Mouse (Mus musculus): ENCODE measurements around the gene Syngr3. TPM values are rescaled to one million over a fixed set of nuclear protein-coding genes. Genes with fewer than 3 reads are reported as not detected.

Syngr3 gene
- 0.11 TPM for polyA plus RNA-seq (2014; fragmentation: Illumina TruSeq; extraction: RNeasy Lipid Tissue Mini Kit (QIAGEN cat#74804); ENCODE audit: low read depth, low replicate concordance)

GRCm38 (mm10) chr17:24689251-24690081 lies at the start of gene Syngr3:
Gene Syngr3, minus strand, starts transcription at chr17:24689955.

DNA sequence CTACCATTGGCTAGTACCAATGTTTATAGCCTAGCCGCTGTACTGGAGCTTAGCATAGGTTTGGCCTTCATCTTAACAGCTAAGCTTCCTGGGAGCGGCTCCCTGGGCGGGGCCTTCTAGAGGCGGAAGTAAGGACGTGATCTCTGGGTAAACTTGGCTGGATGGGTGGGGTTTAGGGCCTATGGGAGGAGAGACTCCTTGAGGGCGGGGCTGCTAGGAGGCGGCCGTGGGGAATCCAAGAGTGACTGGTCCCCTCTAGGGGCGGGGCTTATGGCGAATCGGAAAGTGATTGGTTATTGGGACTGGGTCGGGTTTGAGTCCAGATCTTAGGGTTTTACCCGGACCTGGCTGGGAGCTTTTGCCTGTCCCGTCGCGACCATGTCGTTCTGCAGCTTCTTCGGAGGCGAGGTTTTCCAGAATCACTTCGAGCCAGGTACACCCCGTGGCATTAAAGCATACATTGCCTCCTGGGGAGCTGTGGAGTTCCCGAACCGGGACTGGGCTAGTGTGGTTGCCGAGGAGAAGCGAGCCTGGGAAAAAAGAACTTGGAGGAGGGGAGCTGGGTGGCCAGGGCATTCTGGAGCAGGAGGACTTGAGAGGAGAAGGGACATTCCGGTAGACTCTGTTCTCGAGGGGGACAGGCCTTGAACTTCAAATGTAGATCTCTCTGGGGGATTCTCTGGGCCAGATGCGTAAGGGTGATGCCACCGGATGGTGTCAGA lies 46.7 kb upstream of the Syngr3 start, which contains the start of gene Msrb1:
TSS of gene Msrb1 (plus strand) at position 313 of the 722 bp plus-strand sequence.

DNA sequence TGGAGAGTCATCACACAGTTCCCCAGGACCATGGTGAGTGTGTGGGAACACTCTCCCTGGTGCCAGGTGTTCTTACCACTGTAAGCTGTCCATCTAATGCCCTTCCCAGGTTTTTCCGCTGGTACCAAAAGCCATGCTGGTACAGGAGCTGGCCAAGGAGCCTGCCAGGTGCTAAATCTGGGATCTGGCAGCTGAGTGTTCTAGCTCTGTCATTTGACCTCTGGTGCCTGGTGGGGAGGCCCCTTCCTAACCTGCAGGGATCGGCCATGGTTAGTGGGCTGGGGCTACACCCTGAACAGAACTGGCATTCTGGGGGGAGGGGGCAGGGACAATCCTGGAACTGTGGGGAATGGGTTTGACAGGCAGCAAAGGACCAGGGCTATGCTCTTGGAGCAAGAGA lies 37.9 kb upstream of the Syngr3 start, which contains the start of gene Rpl3l:
TSS of gene Rpl3l (plus strand) at position 203 of the 400 bp plus-strand sequence.

DNA sequence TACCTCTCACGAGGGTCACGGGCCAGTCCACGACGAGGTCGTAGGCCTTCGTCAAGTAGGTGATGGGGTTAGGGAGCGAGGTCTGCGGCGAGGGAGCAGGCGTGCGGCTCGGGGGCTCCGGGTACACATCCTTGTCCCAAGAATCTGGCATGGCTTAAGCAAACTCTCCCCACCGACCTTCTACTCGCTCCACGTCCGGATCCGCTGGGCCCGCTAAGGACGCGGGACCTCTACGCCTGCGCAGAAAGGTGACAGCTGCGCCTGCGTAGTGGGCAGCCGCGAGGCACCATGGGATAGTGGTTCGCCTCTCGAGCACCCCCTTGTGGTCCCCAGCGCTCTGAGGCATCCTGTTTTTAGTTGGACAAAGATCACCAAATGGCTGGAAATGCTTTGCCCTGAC lies 34.4 kb upstream of the Syngr3 start, which contains the start of gene Ndufb10:
TSS of gene Ndufb10 (minus strand) at position 295 of the 400 bp plus-strand sequence.

GRCm38 (mm10) chr17:24717943-24718342 lies 28.2 kb upstream of the Syngr3 start, which contains the start of the genes Rnf151 and Rps2:
Gene Rnf151, minus strand, starts transcription at chr17:24718063.
Gene Rps2, plus strand, starts transcription at chr17:24718116.

DNA sequence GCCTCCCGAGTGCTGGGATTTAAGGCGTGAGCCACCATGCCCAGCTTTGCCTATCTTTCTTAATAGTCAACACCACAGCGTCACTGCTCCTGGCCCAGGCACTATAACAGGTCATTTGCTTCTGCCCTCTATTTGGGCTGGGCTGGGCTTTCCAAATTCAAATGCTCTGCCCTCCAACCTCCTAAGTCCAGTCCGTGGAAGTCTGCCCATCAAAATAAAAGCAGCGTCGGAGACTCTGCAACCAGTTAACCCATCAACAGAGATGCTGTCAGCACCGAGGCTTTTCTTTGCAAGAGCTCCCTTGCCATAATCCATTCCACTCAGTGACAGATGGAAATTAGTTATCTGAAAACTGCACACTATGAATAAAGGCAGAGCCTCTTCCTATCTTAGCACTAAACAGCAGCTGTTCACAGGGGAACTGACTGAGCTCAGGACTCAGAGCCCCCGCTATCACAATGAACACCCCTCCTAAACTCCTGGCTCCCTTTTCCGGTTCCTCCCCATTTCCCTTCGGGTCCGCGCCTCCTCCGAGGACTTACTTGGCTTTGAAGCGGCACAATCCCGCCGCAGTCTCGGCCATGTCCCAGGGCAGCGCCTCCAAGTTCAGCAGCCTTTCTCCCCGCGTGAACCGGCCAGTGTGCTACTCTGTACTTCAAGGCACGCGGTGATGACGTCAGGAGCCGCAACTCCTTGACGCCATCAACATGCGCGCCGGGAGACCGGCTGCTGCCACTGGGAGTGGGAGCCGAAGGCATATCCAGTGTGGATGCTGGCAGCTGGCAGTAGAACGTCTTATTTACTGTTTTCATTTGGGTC lies 17.4 kb upstream of the Syngr3 start, which contains the start of gene Tbl3:
TSS of gene Tbl3 (minus strand) at position 679 of the 819 bp plus-strand sequence.

GRCm38 (mm10) chr17:24696011-24696697 lies 6.4 kb upstream of the Syngr3 start, which contains the start of the genes Gfer and Noxo1:
Gene Gfer, minus strand, starts transcription at chr17:24696156.
Gene Noxo1, plus strand, starts transcription at chr17:24696234.

DNA sequence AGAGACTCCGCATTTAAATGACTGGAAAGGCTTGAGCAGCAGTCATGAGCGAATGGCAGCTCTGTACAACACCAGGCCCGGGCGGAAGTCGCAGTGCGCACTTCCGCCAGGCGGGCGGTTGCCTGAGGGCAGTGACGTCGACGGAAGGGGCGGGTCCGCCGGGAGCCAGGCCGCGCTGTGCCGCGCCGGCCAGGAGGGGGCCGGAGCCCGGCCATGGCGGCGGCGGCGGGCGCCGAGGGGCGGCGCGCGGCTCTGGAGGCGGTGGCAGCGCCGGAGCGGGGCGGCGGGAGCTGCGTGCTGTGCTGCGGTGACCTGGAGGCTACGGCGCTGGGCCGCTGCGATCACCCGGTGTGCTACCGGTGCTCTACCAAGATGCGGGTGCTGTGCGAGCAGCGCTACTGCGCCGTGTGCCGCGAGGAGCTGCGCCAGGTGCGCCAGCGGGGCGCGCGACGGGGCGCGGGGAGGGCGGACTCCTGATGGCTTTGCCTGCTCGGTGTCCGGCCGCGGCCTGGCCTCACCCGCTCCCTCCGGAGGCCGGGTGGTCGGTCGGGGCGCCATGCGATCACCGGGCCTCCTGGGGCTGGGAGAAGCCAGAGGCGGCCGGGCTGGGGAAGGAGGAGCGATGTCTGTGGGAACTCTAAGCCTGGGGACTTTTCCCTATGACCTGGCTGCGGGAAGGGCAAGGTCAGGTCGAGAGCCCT lies 20.1 kb downstream of the Syngr3 start, which contains the start of gene Zfp598:
TSS of gene Zfp598 (plus strand) at position 143 of the 701 bp plus-strand sequence.

DNA sequence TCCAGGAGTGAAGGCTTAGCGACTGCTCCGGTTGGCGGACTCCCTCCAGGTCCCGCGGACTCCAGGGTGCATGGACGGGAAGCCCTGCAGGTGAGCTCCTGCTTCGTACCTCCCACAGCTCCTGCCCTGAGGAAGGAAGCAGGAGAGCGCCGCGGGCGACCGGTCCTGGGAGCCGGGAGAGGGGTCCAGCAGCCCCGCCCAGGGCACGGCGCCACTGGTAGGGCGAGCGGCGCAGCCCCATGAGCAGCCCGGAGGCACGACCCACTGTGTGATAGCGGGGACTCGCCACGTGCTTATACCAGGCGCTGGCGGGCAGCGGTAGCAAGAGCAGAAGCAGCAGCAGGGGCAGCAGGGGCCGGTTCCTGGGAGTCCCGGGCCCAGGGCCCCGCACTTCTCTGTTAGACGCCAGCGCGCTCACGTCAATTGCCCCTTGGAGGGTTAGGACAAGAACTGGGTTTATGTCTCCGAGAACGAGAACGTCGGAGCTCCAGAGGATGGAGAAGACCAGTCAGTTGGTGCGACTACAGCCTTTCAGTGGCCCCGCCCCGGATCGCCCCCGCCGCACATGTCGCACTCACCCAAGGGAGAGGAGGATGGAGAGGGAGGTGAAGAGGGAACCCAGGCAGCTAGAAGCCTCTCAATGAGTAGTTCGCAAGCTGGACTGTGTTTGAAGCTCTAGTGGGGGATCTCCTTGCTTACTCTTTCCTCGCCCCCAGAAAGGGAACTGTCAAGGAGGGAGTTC lies 31.6 kb downstream of the Syngr3 start, which contains the start of gene Npw:
TSS of gene Npw (minus strand) at position 441 of the 742 bp plus-strand sequence.

DNA sequence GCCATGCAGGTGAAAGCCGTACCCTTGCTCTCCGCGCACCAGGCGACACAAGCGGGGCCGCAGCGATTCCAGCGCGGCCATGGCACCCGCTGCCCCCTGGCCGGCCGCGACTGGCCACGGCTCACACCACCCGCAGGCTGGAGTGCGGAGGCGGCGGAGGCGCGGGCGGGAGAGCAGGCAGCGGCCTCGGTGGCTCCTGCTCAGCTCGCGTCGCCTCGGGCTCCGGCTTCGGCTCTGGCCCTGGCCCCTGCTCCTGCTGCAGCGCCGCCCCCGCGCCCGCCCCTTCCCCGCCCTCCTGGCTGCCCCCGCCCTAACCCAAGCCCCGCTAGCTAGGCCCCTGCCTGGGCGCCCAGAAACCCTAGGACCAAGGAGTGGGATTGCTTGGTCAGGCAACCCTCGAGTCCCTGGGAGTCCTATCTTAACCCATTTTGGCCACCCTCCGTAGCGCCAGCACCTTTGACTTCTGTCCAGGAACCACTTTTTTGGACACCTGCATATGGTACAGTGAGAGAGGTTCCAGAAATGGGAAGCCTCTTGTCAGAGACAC lies 39.6 kb downstream of the Syngr3 start, which contains the start of gene Slc9a3r2:
TSS of gene Slc9a3r2 (minus strand) at position 258 of the 547 bp plus-strand sequence.

Other genes starting within 250 kb of the Syngr3 start
- 0.62 TPM for gene Dnase1l2, start 246.8 kb downstream of the Syngr3 start, polyA plus RNA-seq (2014; fragmentation: Illumina TruSeq; extraction: RNeasy Lipid Tissue Mini Kit (QIAGEN cat#74804); ENCODE audit: low read depth, low replicate concordance)
- gene E4f1, start 219.6 kb downstream of the Syngr3 start, polyA plus RNA-seq (2014; fragmentation: Illumina TruSeq; extraction: RNeasy Lipid Tissue Mini Kit (QIAGEN cat#74804); ENCODE audit: low read depth, low replicate concordance), result 2.4 TPM
- 71.1 TPM for gene Pgp, start 219.6 kb downstream of the Syngr3 start, polyA plus RNA-seq (2014; fragmentation: Illumina TruSeq; extraction: RNeasy Lipid Tissue Mini Kit (QIAGEN cat#74804); ENCODE audit: low read depth, low replicate concordance)
- not detected for gene Bricd5, start 216.1 kb downstream of the Syngr3 start, polyA plus RNA-seq (2014; fragmentation: Illumina TruSeq; extraction: RNeasy Lipid Tissue Mini Kit (QIAGEN cat#74804); ENCODE audit: low read depth, low replicate concordance)
- gene Mlst8, start 210.9 kb downstream of the Syngr3 start, polyA plus RNA-seq (2014; fragmentation: Illumina TruSeq; extraction: RNeasy Lipid Tissue Mini Kit (QIAGEN cat#74804); ENCODE audit: low read depth, low replicate concordance), result 2.2 TPM
- 0.97 TPM for gene Caskin1, start 201.4 kb downstream of the Syngr3 start, polyA plus RNA-seq (2014; fragmentation: Illumina TruSeq; extraction: RNeasy Lipid Tissue Mini Kit (QIAGEN cat#74804); ENCODE audit: low read depth, low replicate concordance)
- gene Traf7, start 162.0 kb downstream of the Syngr3 start, polyA plus RNA-seq (2014; fragmentation: Illumina TruSeq; extraction: RNeasy Lipid Tissue Mini Kit (QIAGEN cat#74804); ENCODE audit: low read depth, low replicate concordance), result 5.8 TPM
- 0.57 TPM for gene Rab26, start 155.7 kb downstream of the Syngr3 start, polyA plus RNA-seq (2014; fragmentation: Illumina TruSeq; extraction: RNeasy Lipid Tissue Mini Kit (QIAGEN cat#74804); ENCODE audit: low read depth, low replicate concordance)
- 1.9 TPM for gene Pkd1, start 140.1 kb downstream of the Syngr3 start, polyA plus RNA-seq (2014; fragmentation: Illumina TruSeq; extraction: RNeasy Lipid Tissue Mini Kit (QIAGEN cat#74804); ENCODE audit: low read depth, low replicate concordance)
- 5.8 TPM for gene Tsc2, start 57.3 kb downstream of the Syngr3 start, polyA plus RNA-seq (2014; fragmentation: Illumina TruSeq; extraction: RNeasy Lipid Tissue Mini Kit (QIAGEN cat#74804); ENCODE audit: low read depth, low replicate concordance)
- 0.10 TPM for gene Nthl1, start 57.3 kb downstream of the Syngr3 start, polyA plus RNA-seq (2014; fragmentation: Illumina TruSeq; extraction: RNeasy Lipid Tissue Mini Kit (QIAGEN cat#74804); ENCODE audit: low read depth, low replicate concordance)
- gene Slc9a3r2, start 39.6 kb downstream of the Syngr3 start, polyA plus RNA-seq (2014; fragmentation: Illumina TruSeq; extraction: RNeasy Lipid Tissue Mini Kit (QIAGEN cat#74804); ENCODE audit: low read depth, low replicate concordance), result 0.57 TPM
- not detected for gene Npw, start 31.5 kb downstream of the Syngr3 start, polyA plus RNA-seq (2014; fragmentation: Illumina TruSeq; extraction: RNeasy Lipid Tissue Mini Kit (QIAGEN cat#74804); ENCODE audit: low read depth, low replicate concordance)
- 1.4 TPM for gene Zfp598, start 20.3 kb downstream of the Syngr3 start, polyA plus RNA-seq (2014; fragmentation: Illumina TruSeq; extraction: RNeasy Lipid Tissue Mini Kit (QIAGEN cat#74804); ENCODE audit: low read depth, low replicate concordance)
- 29.2 TPM for gene Gfer, start 6.2 kb upstream of the Syngr3 start, polyA plus RNA-seq (2014; fragmentation: Illumina TruSeq; extraction: RNeasy Lipid Tissue Mini Kit (QIAGEN cat#74804); ENCODE audit: low read depth, low replicate concordance)
- 12.7 TPM for gene Noxo1, start 6.3 kb upstream of the Syngr3 start, polyA plus RNA-seq (2014; fragmentation: Illumina TruSeq; extraction: RNeasy Lipid Tissue Mini Kit (QIAGEN cat#74804); ENCODE audit: low read depth, low replicate concordance)
- 0.29 TPM for gene Tbl3, start 17.7 kb upstream of the Syngr3 start, polyA plus RNA-seq (2014; fragmentation: Illumina TruSeq; extraction: RNeasy Lipid Tissue Mini Kit (QIAGEN cat#74804); ENCODE audit: low read depth, low replicate concordance)
- 46.8 TPM for gene Rnf151, start 28.1 kb upstream of the Syngr3 start, polyA plus RNA-seq (2014; fragmentation: Illumina TruSeq; extraction: RNeasy Lipid Tissue Mini Kit (QIAGEN cat#74804); ENCODE audit: low read depth, low replicate concordance)
- 129 TPM for gene Rps2, start 28.2 kb upstream of the Syngr3 start, polyA plus RNA-seq (2014; fragmentation: Illumina TruSeq; extraction: RNeasy Lipid Tissue Mini Kit (QIAGEN cat#74804); ENCODE audit: low read depth, low replicate concordance)
- 69.2 TPM for gene Ndufb10, start 34.5 kb upstream of the Syngr3 start, polyA plus RNA-seq (2014; fragmentation: Illumina TruSeq; extraction: RNeasy Lipid Tissue Mini Kit (QIAGEN cat#74804); ENCODE audit: low read depth, low replicate concordance)
- gene Rpl3l, start 37.9 kb upstream of the Syngr3 start, polyA plus RNA-seq (2014; fragmentation: Illumina TruSeq; extraction: RNeasy Lipid Tissue Mini Kit (QIAGEN cat#74804); ENCODE audit: low read depth, low replicate concordance), result not detected
- gene Msrb1, start 46.7 kb upstream of the Syngr3 start, polyA plus RNA-seq (2014; fragmentation: Illumina TruSeq; extraction: RNeasy Lipid Tissue Mini Kit (QIAGEN cat#74804); ENCODE audit: low read depth, low replicate concordance), result 1.1 TPM
- not detected for gene Hs3st6, start 63.0 kb upstream of the Syngr3 start, polyA plus RNA-seq (2014; fragmentation: Illumina TruSeq; extraction: RNeasy Lipid Tissue Mini Kit (QIAGEN cat#74804); ENCODE audit: low read depth, low replicate concordance)
- 67.9 TPM for gene Meiob, start 114.3 kb upstream of the Syngr3 start, polyA plus RNA-seq (2014; fragmentation: Illumina TruSeq; extraction: RNeasy Lipid Tissue Mini Kit (QIAGEN cat#74804); ENCODE audit: low read depth, low replicate concordance)
- gene Hagh, start 150.2 kb upstream of the Syngr3 start, polyA plus RNA-seq (2014; fragmentation: Illumina TruSeq; extraction: RNeasy Lipid Tissue Mini Kit (QIAGEN cat#74804); ENCODE audit: low read depth, low replicate concordance), result 93.5 TPM
- gene Fahd1, start 160.4 kb upstream of the Syngr3 start, polyA plus RNA-seq (2014; fragmentation: Illumina TruSeq; extraction: RNeasy Lipid Tissue Mini Kit (QIAGEN cat#74804); ENCODE audit: low read depth, low replicate concordance), result 25.4 TPM
- gene Igfals, start 176.0 kb upstream of the Syngr3 start, polyA plus RNA-seq (2014; fragmentation: Illumina TruSeq; extraction: RNeasy Lipid Tissue Mini Kit (QIAGEN cat#74804); ENCODE audit: low read depth, low replicate concordance), result not detected
- 19.6 TPM for gene Nubp2, start 196.4 kb upstream of the Syngr3 start, polyA plus RNA-seq (2014; fragmentation: Illumina TruSeq; extraction: RNeasy Lipid Tissue Mini Kit (QIAGEN cat#74804); ENCODE audit: low read depth, low replicate concordance)
- 1.6 TPM for gene Spsb3, start 196.7 kb upstream of the Syngr3 start, polyA plus RNA-seq (2014; fragmentation: Illumina TruSeq; extraction: RNeasy Lipid Tissue Mini Kit (QIAGEN cat#74804); ENCODE audit: low read depth, low replicate concordance)
- gene Eme2, start 205.1 kb upstream of the Syngr3 start, polyA plus RNA-seq (2014; fragmentation: Illumina TruSeq; extraction: RNeasy Lipid Tissue Mini Kit (QIAGEN cat#74804); ENCODE audit: low read depth, low replicate concordance), result 1.9 TPM
- 0.64 TPM for gene Mrps34, start 205.2 kb upstream of the Syngr3 start, polyA plus RNA-seq (2014; fragmentation: Illumina TruSeq; extraction: RNeasy Lipid Tissue Mini Kit (QIAGEN cat#74804); ENCODE audit: low read depth, low replicate concordance)
- 0.69 TPM for gene Nme3, start 206.5 kb upstream of the Syngr3 start, polyA plus RNA-seq (2014; fragmentation: Illumina TruSeq; extraction: RNeasy Lipid Tissue Mini Kit (QIAGEN cat#74804); ENCODE audit: low read depth, low replicate concordance)
- 4.3 TPM for gene Mapk8ip3, start 247.0 kb upstream of the Syngr3 start, polyA plus RNA-seq (2014; fragmentation: Illumina TruSeq; extraction: RNeasy Lipid Tissue Mini Kit (QIAGEN cat#74804); ENCODE audit: low read depth, low replicate concordance)

All from testis, adult 10 weeks (tissue).